Mouse (Mus musculus): ENCODE results near the gene Ino80. TPM values are rescaled to one million over a fixed set of nuclear protein-coding genes. Genes with fewer than 3 reads are reported as not detected.
"Not testable (repeated sequence)": the region's sequence is repeated elsewhere in the genome, so short reads cannot be mapped to it uniquely, and the experiment has no call there.

Ino80 gene
- polyA plus RNA-seq (2015; fragmentation: Nextera tagmentation; extraction: Ambion mirVana) = 4.2 TPM in 2 replicates

DNA sequence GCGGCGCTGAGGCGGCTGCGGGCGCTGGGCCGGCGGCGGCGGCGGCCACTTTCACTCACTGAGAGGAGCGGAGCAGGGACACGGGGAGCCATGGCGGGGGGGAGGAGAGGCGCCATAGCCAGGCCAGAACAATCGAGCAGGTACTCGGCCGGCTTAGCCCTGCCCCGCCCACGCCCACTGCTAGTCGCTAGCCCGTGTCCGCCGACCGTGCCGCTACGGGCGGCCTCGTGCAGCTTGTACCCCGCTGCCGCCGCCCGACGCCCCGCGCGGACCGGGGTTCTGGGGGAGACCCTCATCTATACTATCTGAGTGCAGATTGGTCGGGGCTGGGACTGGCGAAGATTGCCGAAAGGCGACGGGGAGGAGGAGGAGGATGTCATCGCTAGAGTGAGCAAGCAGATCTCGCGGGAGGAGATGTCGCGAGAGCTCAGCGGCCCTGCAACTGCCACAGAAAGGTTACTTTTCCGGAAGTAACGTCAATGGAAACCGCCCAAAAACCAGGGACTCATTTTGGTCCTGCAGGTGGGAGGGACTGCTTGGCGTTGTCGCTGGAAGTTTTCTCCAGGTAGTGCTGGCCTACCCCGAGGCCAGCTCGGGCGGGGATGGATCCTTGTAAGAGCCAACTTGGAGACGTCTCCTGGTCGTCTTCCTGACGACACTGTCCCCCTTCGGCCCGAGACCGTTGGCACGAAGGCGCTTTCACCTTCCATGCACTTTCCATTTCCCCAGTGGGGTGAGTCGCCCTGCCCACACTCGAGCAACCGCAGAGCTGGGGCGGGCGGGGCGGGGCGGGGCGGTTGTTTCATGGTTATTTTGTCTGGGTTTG is at the start of gene Ino80:
Gene Ino80 (minus strand): TSS at position 117 of the 826 bp plus-strand sequence.
- no peaks in the 10 kb centered on the region for H3K27me3 ChIP-seq (ENCODE audit: control insufficient read depth, insufficient read depth, low read depth, low read length)
- peak; percentile 96 for ATAC-seq (ENCODE audit: low read depth)
- peak within 1 kb of the TSS; percentile 67 for H3K4me3 ChIP-seq (ENCODE audit: low read length)
- no peaks in the 10 kb centered on the region for H3K9me3 ChIP-seq (ENCODE audit: control insufficient read depth, low read length)
- H3K4me1 ChIP-seq (replicated peaks; ENCODE audit: control insufficient read depth, insufficient read depth, low read length) = peaks cover 17% of the 10 kb centered on the region
- H3K4me2 ChIP-seq (ENCODE audit: low read depth, low read length) = peak within 1 kb of the TSS; percentile 70
- peak within 1 kb of the TSS; percentile 95 for H3K9ac ChIP-seq (ENCODE audit: low read length)
- WGBS = under 1% methylated on average over 68 of the region's 72 CpGs
- H3K36me3 ChIP-seq (ENCODE audit: control insufficient read depth, insufficient read depth, low read length) = no peaks in the 10 kb centered on the region; the same call in 1 of the 2 replicates
- H3K27ac ChIP-seq (ENCODE audit: low read length) = peak within 1 kb of the TSS; percentile 96

DNA sequence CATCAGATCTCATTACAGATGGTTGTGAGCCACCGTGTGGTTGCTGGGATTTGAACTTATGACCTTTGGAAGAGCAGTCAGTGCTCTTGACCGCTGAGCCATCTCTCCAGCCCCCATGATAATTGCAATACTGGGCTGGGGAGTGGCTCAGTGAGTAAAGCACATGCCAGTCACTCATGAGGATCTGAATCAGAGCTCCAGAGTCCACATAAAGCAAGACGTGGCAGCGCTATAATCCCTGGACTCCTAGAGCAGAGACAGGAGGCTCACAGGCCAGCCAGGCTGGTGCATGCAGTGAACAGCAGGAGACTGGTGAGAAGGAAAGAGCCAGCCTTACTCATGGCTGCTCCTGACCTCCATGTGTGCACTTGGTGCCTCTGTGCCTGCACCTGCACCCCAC is 47.9 kb upstream of the Ino80 start:
- Histone ChIP-seq H3K27me3 (ENCODE audit: control insufficient read depth, insufficient read depth, low read depth, low read length) (no peaks in the 10 kb centered on the region), H3K4me3 (ENCODE audit: low read length) (no peak overlapping the region), H3K27ac (ENCODE audit: low read length) (no peak overlapping the region), H3K4me1 (replicated peaks; ENCODE audit: control insufficient read depth, insufficient read depth, low read length) (no peaks in the 10 kb centered on the region), H3K9ac (ENCODE audit: low read length) (no peak overlapping the region), H3K36me3 (ENCODE audit: control insufficient read depth, insufficient read depth, low read length) (no peaks in the 10 kb centered on the region), H3K9me3 (ENCODE audit: control insufficient read depth, low read length) (no peaks in the 10 kb centered on the region), H3K4me2 (ENCODE audit: low read depth, low read length) (no peak overlapping the region)
- no peak for ATAC-seq (ENCODE audit: low read depth)
- 43% methylated on average over 4 of the region's 4 CpGs for WGBS

DNA sequence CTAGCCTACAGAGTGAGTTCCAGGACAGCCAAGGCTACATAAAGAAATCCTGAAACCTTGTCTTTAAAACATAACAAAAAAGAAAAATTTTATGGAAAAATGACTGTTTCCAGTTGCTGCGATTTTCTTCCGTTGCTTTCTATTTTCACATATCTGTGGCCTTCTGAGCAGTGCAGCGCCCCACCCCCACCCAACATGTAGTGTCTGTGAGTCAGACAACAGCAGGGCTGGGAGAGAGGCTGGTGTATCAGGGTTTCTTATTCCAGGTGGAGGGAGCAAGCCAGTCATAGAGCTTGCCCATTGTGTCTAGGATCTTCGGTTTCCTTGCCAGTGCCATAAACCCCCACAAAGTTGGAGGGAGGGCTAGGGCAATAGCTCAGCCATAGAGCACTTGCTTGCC is 46.3 kb upstream of the Ino80 start:
- ATAC-seq (ENCODE audit: low read depth) = no peak
- no peak overlapping the region for H3K4me2 ChIP-seq (ENCODE audit: low read depth, low read length)
- no peak overlapping the region for H3K9ac ChIP-seq (ENCODE audit: low read length)
- no peak overlapping the region for H3K4me3 ChIP-seq (ENCODE audit: low read length)
- H3K36me3 ChIP-seq (ENCODE audit: control insufficient read depth, insufficient read depth, low read length) = no peaks in the 10 kb centered on the region
- WGBS = 78% methylated on average over 4 of the region's 4 CpGs
- H3K27ac ChIP-seq (ENCODE audit: low read length) = no peak overlapping the region
- H3K27me3 ChIP-seq (ENCODE audit: control insufficient read depth, insufficient read depth, low read depth, low read length) = no peaks in the 10 kb centered on the region
- H3K4me1 ChIP-seq (replicated peaks; ENCODE audit: control insufficient read depth, insufficient read depth, low read length) = no peaks in the 10 kb centered on the region
- no peaks in the 10 kb centered on the region for H3K9me3 ChIP-seq (ENCODE audit: control insufficient read depth, low read length)

DNA sequence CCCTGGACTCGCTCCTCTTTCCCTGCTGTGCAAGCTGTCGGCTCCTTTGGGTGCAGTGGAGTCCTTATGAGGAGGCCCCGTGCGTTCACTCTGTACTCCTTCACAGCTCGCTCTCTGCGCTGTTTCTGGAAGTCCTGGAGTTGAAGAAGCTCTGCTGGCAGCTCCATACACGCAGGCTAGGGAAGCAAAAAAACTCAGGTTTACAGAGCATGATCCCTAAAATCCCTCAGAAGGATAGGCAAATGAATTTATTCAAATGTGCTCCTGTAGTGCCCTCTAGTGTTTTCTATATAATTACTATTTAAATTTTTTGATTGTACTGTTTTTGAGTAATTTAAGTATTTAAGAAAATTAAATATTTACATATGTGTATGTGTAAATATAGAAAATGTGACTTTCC is 43.1 kb upstream of the Ino80 start:
- Histone ChIP-seq H3K27me3 (ENCODE audit: control insufficient read depth, insufficient read depth, low read depth, low read length) (no peaks in the 10 kb centered on the region), H3K4me2 (ENCODE audit: low read depth, low read length) (no peak overlapping the region), H3K4me3 (ENCODE audit: low read length) (no peak overlapping the region), H3K36me3 (ENCODE audit: control insufficient read depth, insufficient read depth, low read length) (no peaks in the 10 kb centered on the region), H3K4me1 (replicated peaks; ENCODE audit: control insufficient read depth, insufficient read depth, low read length) (no peaks in the 10 kb centered on the region), H3K27ac (ENCODE audit: low read length) (no peak overlapping the region), H3K9me3 (ENCODE audit: control insufficient read depth, low read length) (no peaks in the 10 kb centered on the region), H3K9ac (ENCODE audit: low read length) (no peak overlapping the region)
- 62% methylated on average over 7 of the region's 7 CpGs for WGBS
- ATAC-seq (ENCODE audit: low read depth) = no peak

DNA sequence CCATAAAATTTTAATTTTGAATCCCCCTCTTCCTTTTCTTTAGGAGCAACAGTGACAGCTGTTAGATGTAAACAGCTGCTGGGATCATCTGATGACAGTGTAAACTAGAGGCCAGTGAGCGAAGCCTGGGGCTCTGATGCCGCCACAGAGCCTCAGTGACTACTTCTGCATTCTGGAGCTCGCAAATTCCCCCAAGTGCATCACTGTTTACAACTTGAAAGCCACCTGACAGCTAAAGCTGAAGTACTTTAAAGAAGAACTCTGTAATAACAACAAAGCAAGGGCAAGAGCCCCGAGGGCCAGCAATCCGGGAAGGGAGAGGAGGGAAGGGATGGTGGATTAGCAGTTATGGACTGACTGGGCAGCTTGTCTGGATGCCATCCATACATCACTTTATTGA is 39.3 kb upstream of the Ino80 start:
- Histone ChIP-seq H3K27me3 (ENCODE audit: control insufficient read depth, insufficient read depth, low read depth, low read length) (no peaks in the 10 kb centered on the region), H3K9me3 (ENCODE audit: control insufficient read depth, low read length) (no peaks in the 10 kb centered on the region), H3K36me3 (ENCODE audit: control insufficient read depth, insufficient read depth, low read length) (no peaks in the 10 kb centered on the region), H3K9ac (ENCODE audit: low read length) (no peak overlapping the region), H3K27ac (ENCODE audit: low read length) (no peak overlapping the region), H3K4me3 (ENCODE audit: low read length) (no peak overlapping the region), H3K4me1 (replicated peaks; ENCODE audit: control insufficient read depth, insufficient read depth, low read length) (no peaks in the 10 kb centered on the region), H3K4me2 (ENCODE audit: low read depth, low read length) (no peak overlapping the region)
- 31% methylated on average over 5 of the region's 5 CpGs for WGBS
- ATAC-seq (ENCODE audit: low read depth) = no peak

DNA sequence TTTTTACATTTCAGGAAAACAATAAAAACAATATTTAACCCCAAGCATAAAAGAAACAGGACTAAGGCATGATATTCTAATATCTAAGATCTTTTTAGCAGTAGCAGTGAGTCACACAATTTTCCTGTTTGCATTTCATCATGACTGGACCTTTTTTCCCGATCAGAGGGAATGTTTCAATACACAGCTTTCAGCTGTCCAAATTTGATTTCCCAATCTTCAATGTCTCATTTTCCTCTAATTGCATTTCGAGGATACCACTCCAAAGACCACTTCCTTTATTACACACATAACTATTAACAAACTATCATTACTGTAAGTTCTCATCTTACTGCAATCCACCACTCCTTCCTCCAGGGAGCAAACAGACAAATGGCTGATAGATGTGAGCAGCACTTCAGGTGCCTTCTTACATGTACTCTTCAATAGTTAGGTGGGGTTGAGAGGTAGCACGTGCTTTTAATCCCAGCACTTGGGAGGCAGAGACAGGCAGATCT is 36.6 kb upstream of the Ino80 start:
- WGBS = 57% methylated on average over 3 of the region's 3 CpGs
- Histone ChIP-seq H3K36me3 (ENCODE audit: control insufficient read depth, insufficient read depth, low read length) (no peaks in the 10 kb centered on the region), H3K4me2 (ENCODE audit: low read depth, low read length) (no peak overlapping the region), H3K9me3 (ENCODE audit: control insufficient read depth, low read length) (no peaks in the 10 kb centered on the region), H3K27me3 (ENCODE audit: control insufficient read depth, insufficient read depth, low read depth, low read length) (no peaks in the 10 kb centered on the region), H3K27ac (ENCODE audit: low read length) (no peak overlapping the region), H3K9ac (ENCODE audit: low read length) (no peak overlapping the region), H3K4me3 (ENCODE audit: low read length) (no peak overlapping the region), H3K4me1 (replicated peaks; ENCODE audit: control insufficient read depth, insufficient read depth, low read length) (no peaks in the 10 kb centered on the region)
- no peak for ATAC-seq (ENCODE audit: low read depth)

DNA sequence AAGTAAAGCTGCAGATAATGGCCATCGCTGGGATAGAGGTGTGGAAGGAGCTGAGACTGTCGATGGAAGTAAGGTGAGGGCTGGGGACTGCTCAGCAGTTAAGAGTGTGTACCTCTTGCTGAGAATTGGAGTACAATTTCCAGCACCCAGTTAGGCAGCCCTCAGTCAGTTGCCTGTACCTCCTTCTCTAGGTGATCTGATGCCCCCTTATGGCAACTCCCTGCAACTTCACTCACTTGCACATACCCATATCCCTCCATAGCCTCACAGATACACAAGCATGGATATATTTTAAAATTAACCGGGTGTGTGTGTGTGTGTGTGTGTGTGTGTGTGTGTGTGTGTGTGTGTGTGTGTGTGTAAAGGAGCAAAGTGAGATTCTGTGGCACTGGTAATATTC is 34.8 kb upstream of the Ino80 start:
- Histone ChIP-seq H3K9me3 (ENCODE audit: control insufficient read depth, low read length) (no peaks in the 10 kb centered on the region), H3K4me1 (replicated peaks; ENCODE audit: control insufficient read depth, insufficient read depth, low read length) (no peaks in the 10 kb centered on the region), H3K9ac (ENCODE audit: low read length) (no peak overlapping the region), H3K27me3 (ENCODE audit: control insufficient read depth, insufficient read depth, low read depth, low read length) (no peaks in the 10 kb centered on the region), H3K36me3 (ENCODE audit: control insufficient read depth, insufficient read depth, low read length) (no peaks in the 10 kb centered on the region), H3K27ac (ENCODE audit: low read length) (no peak overlapping the region), H3K4me2 (ENCODE audit: low read depth, low read length) (no peak overlapping the region), H3K4me3 (ENCODE audit: low read length) (no peak overlapping the region)
- no peak for ATAC-seq (ENCODE audit: low read depth)
- 84% methylated on average over 3 of the region's 3 CpGs for WGBS

DNA sequence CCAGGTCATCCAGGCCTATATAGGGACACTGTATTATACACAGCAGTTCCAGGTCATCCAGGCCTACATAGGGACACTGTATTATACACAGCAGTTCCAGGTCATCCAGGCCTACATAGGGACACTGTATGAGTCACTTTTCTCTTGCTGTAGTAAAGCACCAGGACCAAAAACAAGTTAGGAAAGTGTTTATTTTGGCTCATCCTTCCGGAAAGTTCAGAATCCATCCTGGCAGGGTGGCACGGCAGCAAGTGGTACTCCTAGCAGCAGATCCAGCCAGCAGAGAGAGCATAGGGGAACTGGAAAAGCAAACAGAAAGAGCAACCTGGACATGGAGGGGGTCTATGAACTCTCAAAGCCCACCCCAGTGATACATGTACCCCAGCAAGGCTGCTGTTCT is 33.4 kb upstream of the Ino80 start:
- no peak overlapping the region for H3K9ac ChIP-seq (ENCODE audit: low read length)
- 58% methylated on average over 2 of the region's 2 CpGs for WGBS
- H3K9me3 ChIP-seq (ENCODE audit: control insufficient read depth, low read length) = no peaks in the 10 kb centered on the region
- H3K36me3 ChIP-seq (ENCODE audit: control insufficient read depth, insufficient read depth, low read length) = no peaks in the 10 kb centered on the region
- H3K27ac ChIP-seq (ENCODE audit: low read length) = no peak overlapping the region
- no peak overlapping the region for H3K4me3 ChIP-seq (ENCODE audit: low read length)
- ATAC-seq (ENCODE audit: low read depth) = no peak
- no peak overlapping the region for H3K4me2 ChIP-seq (ENCODE audit: low read depth, low read length)
- no peaks in the 10 kb centered on the region for H3K4me1 ChIP-seq (replicated peaks; ENCODE audit: control insufficient read depth, insufficient read depth, low read length)
- H3K27me3 ChIP-seq (ENCODE audit: control insufficient read depth, insufficient read depth, low read depth, low read length) = no peaks in the 10 kb centered on the region

DNA sequence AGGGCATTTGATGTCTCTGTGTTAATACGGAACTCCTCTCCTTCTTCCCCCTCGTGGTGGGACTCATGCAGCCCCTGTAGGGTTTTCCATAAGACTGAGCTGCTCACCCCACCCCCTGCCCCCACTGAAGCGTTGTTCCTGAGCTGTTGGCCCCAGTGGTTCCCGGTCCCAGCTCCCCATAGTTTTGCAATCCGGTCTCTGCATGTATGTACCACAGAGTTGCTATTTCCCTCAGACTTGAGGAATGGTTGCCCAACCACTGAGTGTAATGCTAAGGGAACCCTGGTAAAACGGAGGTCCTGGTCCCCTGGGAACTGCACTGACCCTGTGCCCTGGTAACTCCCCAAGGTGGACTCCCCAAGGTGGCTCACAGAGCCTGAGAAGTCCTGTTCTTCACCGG is 31.0 kb upstream of the Ino80 start:
- WGBS = 52% methylated on average over 7 of the region's 7 CpGs
- H3K9me3 ChIP-seq (ENCODE audit: control insufficient read depth, low read length); H3K27ac ChIP-seq (ENCODE audit: low read length); H3K4me3 ChIP-seq (ENCODE audit: low read length); H3K27me3 ChIP-seq (ENCODE audit: control insufficient read depth, insufficient read depth, low read depth, low read length); H3K9ac ChIP-seq (ENCODE audit: low read length); ATAC-seq (ENCODE audit: low read depth); H3K4me1 ChIP-seq (replicated peaks; ENCODE audit: control insufficient read depth, insufficient read depth, low read length); H3K36me3 ChIP-seq (ENCODE audit: control insufficient read depth, insufficient read depth, low read length); H3K4me2 ChIP-seq (ENCODE audit: low read depth, low read length): not testable (repeated sequence)

Measured in lung, embryonic 16.5 days (tissue).